Mouse (Mus musculus) limb, embryonic 14.5 days (tissue): ENCODE results near the gene Ints13. TPM values are rescaled to one million over a fixed set of nuclear protein-coding genes. Genes with fewer than 3 reads are reported as not detected.

ENCODE experiments used
- ATAC-seq: fragments of 200-750 bp; cut with Nextera tagmentation; 2 replicates; pipeline ENCODE4 v1.8.0; 2017; ENCODE audit warnings: low read depth, moderate number of reproducible peaks, moderate TSS enrichment; ENCODE audit not compliant: low FRiP score
- DNase-seq: peaks from one replicate; pipeline ENCODE4 v3.0.0-alpha.2; 2015; ENCODE audit warnings: low spot score
- H3K27ac ChIP-seq: fragments of 300-500 bp; sonication (generic); replicated peaks from 2 replicates; pipeline ENCODE4 v1.5.1; 2014; ENCODE audit warnings: low read depth, mild to moderate bottlenecking, low read length, moderate library complexity, mixed read lengths
- H3K27me3 ChIP-seq: fragments of 300-500 bp; sonication (generic); 2 replicates; pipeline ENCODE4 v1.6.1; 2014; ENCODE audit warnings: low read length, mixed read lengths; ENCODE audit not compliant: control insufficient read depth, insufficient read depth
- H3K36me3 ChIP-seq: fragments of 300-500 bp; sonication (generic); 2 replicates; pipeline ENCODE4 v1.6.1; 2014; ENCODE audit warnings: mild to moderate bottlenecking, low read length, moderate library complexity, mixed read lengths; ENCODE audit not compliant: control insufficient read depth, insufficient read depth
- H3K4me1 ChIP-seq: fragments of 300-500 bp; sonication (generic); 2 replicates; pipeline ENCODE4 v1.6.1; 2014; ENCODE audit warnings: antibody characterized with exemption, low read length, mixed read lengths; ENCODE audit not compliant: control insufficient read depth, insufficient read depth
- H3K4me2 ChIP-seq: fragments of 300-500 bp; sonication (generic); replicated peaks from 2 replicates; pipeline ENCODE4 v1.6.1; 2014; ENCODE audit warnings: low read depth, mild to moderate bottlenecking, low read length, moderate library complexity; ENCODE audit not compliant: severe bottlenecking
- H3K4me3 ChIP-seq: fragments of 300-500 bp; sonication (generic); replicated peaks from 2 replicates; pipeline ENCODE4 v1.5.1; 2014; ENCODE audit warnings: low read length
- H3K9ac ChIP-seq: fragments of 300-500 bp; sonication (generic); 2 replicates; pipeline ENCODE4 v1.6.1; 2014; ENCODE audit warnings: mild to moderate bottlenecking, low read depth, low read length, moderate library complexity; ENCODE audit not compliant: severe bottlenecking
- H3K9me3 ChIP-seq: fragments of 300-500 bp; sonication (generic); 2 replicates; pipeline ENCODE4 v1.6.1; 2016; ENCODE audit warnings: low read length; ENCODE audit not compliant: control insufficient read depth
- POLR2A ChIP-seq: fragments of 200-500 bp; IDR thresholded peaks from 2 replicates; pipeline ENCODE4 v1.8.0; 2012; ENCODE audit warnings: inconsistent platforms, mild to moderate bottlenecking, moderate library complexity, borderline replicate concordance; ENCODE audit not compliant: insufficient read depth, insufficient read length; ENCODE audit errors: extremely low read depth
- WGBS: fragments of 180-500 bp; shearing (Covaris S2); extraction: QIAGEN DNeasy Blood & Tissue Kit; methylation state at CpG from one replicate; pipeline ENCODE4 v1.1.7; 2014; 5-methylcytosine and 5-hydroxymethylcytosine counted together
- polyA plus RNA-seq, 2 experiments: library from polyadenylated mRNA; depleted of rRNA in 1 of 2; stranded (reverse) in 1 of 2; unstranded in 1 of 2; fragments of >200 nt; fragmentation: Nextera tagmentation in 1 of 2; extraction: Ambion mirVana in 1 of 2; gene quantifications; 2 replicates each; pipeline versions ENCODE4 v1.2.1 to v1.2.3; 2012 to 2014

Gene Ints13
- polyA plus RNA-seq, 2 experiments, result 50.6 to 63.7 TPM

DNA sequence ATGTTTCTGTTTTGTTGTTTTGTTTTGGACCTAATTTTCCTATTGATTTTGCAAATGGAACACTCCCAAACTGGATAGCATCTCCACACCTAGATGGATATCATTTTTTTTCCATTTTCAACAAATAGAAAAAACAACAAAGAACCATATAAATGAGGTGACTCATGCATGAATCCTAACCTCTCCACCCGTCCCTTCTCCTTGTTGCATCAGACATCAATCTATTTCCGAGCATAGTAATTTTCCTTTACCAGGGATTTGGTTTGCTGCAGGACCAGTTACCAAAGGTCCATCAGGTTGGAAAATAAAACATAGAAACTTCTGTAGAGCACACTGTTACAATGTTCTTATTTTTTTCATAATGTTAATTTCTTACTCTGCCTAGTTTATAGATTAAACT is 58.6 kb downstream of the Ints13 start:
- Histone ChIP-seq H3K9me3 (no peaks in the 10 kb centered on the region), H3K4me1 (no peaks in the 10 kb centered on the region), H3K9ac (no peak overlapping the region), H3K27me3 (no peaks in the 10 kb centered on the region), H3K27ac (no peak overlapping the region), H3K4me2 (no peak overlapping the region), H3K36me3 (no peaks in the 10 kb centered on the region), H3K4me3 (no peak overlapping the region)
- DNase-seq, result no peak
- ATAC-seq, result no peak
- no peak for TF ChIP-seq POLR2A
- WGBS, result 79% methylated on average over 2 of the region's 2 CpGs

GRCm38 (mm10) chr6:146515936-146516335 is 61.7 kb downstream of the Ints13 start:
- Histone ChIP-seq H3K36me3 (no peaks in the 10 kb centered on the region), H3K27ac (no peak overlapping the region), H3K9ac (no peak overlapping the region), H3K27me3 (no peaks in the 10 kb centered on the region), H3K4me3 (no peak overlapping the region), H3K4me2 (no peak overlapping the region), H3K4me1 (no peaks in the 10 kb centered on the region), H3K9me3 (no peaks in the 10 kb centered on the region)
- DNase-seq, result no peak
- 72% methylated on average over 6 of the region's 6 CpGs for whole genome bisulfite sequencing
- ATAC-seq, result no peak
- no peak for TF ChIP-seq POLR2A

DNA sequence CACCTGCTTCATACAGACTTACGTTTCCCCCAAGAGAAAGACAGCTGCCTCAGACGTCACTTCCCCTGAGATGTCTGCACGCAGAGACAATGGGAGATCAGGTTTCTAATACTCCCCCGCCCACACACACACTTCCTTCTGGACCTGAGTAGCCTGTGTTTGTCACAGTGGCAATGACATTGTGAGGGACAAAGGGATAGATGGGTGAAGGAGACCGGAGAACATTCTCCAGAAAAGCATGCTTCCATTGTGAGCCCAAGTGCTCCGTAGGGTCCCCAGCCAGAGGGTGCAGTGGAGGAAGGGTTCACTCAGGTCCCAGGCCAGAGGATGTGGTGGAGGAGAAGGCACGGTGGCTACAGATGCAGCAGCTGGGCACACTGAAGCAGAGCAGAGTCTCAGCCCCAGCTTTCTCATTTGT is 63.1 kb downstream of the Ints13 start:
- no peak overlapping the region for H3K4me2 ChIP-seq
- no peak for TF ChIP-seq POLR2A
- no peaks in the 10 kb centered on the region for H3K36me3 ChIP-seq
- no peaks in the 10 kb centered on the region for H3K9me3 ChIP-seq
- no peak overlapping the region for H3K4me3 ChIP-seq
- H3K9ac ChIP-seq, result no peak overlapping the region
- ATAC-seq (peak; percentile 53; the same call in 1 of the 2 replicates), DNase-seq (no peak)
- no peaks in the 10 kb centered on the region for H3K4me1 ChIP-seq
- H3K27me3 ChIP-seq, result no peaks in the 10 kb centered on the region
- WGBS, result 60% methylated on average over 7 of the region's 7 CpGs
- no peak overlapping the region for H3K27ac ChIP-seq

GRCm38 (mm10) chr6:146513899-146514298 is 63.7 kb downstream of the Ints13 start:
- DNase-seq, result no peak
- H3K9ac ChIP-seq, result no peak overlapping the region
- no peak for TF ChIP-seq POLR2A
- no peak overlapping the region for H3K4me3 ChIP-seq
- H3K4me2 ChIP-seq, result no peak overlapping the region
- 78% methylated on average over 5 of the region's 5 CpGs for WGBS
- no peaks in the 10 kb centered on the region for H3K4me1 ChIP-seq
- H3K9me3 ChIP-seq, result no peaks in the 10 kb centered on the region
- no peak overlapping the region for H3K27ac ChIP-seq
- ATAC-seq, result no peak
- H3K36me3 ChIP-seq, result no peaks in the 10 kb centered on the region
- no peaks in the 10 kb centered on the region for H3K27me3 ChIP-seq

DNA sequence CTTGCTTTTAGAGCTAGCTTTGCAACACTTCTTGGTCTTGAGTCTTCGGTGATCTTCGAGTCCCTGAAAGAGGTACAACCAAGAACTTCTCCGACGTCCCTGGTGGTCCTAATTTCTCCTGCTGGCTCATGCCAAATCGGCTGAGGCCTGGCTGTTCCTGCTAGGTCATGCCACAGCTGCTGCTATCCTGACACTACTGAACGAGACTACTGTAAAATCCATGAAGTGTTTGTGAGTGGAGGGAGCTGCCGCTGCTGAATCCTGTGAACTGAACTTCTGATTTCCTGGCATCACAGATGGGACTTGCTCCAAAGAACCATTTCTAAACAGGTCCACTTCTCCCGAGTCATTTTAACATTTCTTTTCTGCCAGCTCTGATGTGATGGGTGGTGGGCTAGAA is 64.3 kb downstream of the Ints13 start:
- WGBS, result 82% methylated on average over 8 of the region's 8 CpGs
- TF ChIP-seq POLR2A, result no peak
- DNase-seq (no peak), ATAC-seq (no peak)
- Histone ChIP-seq H3K4me1 (no peaks in the 10 kb centered on the region), H3K4me2 (no peak overlapping the region), H3K9ac (no peak overlapping the region), H3K36me3 (no peaks in the 10 kb centered on the region), H3K27ac (no peak overlapping the region), H3K9me3 (no peaks in the 10 kb centered on the region), H3K4me3 (no peak overlapping the region), H3K27me3 (no peaks in the 10 kb centered on the region)

DNA sequence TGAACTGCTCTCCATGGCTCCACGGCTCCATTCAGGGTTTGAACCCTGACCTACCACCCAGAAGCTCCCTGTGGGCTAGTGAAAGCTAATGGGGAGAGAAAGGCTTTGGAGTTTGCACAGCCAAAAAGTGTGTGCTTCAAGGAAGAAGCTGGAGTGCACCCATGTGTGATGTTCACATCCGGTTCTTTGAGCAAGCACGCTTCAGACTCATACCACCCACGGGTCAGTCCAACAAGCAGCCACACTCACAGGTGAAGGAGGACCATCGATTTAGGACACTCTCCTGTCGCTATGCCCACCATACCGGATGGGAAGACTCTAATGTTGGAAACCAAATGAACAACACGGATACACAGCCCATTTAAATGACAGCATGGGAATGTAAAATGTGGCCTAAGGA is 66.1 kb downstream of the Ints13 start:
- H3K27me3 ChIP-seq, result no peaks in the 10 kb centered on the region
- ATAC-seq, result no peak
- DNase-seq, result no peak
- H3K27ac ChIP-seq, result no peak overlapping the region
- no peak for TF ChIP-seq POLR2A
- WGBS, result 77% methylated on average over 8 of the region's 8 CpGs
- H3K9ac ChIP-seq, result no peak overlapping the region
- H3K4me3 ChIP-seq, result no peak overlapping the region
- H3K4me2 ChIP-seq, result no peak overlapping the region
- no peaks in the 10 kb centered on the region for H3K4me1 ChIP-seq
- H3K9me3 ChIP-seq, result no peaks in the 10 kb centered on the region
- H3K36me3 ChIP-seq, result no peaks in the 10 kb centered on the region
